Mouse (Mus musculus): ENCODE data around the gene 1700020N01Rik.

DNA sequence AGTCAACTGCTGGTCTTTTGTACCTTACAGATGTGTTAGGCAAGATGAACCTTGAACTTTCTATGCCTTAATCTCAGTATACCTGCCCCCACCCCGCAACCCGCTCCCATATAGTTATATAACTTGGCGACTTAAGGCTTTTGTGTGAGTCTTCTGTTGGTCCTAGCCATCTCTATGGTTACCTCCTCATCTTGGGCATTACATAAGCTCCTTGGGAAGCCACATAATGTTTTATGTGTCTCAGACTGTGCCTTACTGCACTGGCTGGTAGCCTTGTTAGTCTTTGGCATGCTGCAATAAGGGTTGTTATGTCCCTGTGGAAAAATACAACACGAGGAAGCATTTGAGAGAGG is 39.3 kb upstream of the 1700020N01Rik start:
- TF ChIP-seq CTCF (IDR thresholded peaks at IDR 0.05; ENCODE audit: low read depth, low read length) (no peak), GATA2 (IDR thresholded peaks at IDR 0.05; ENCODE audit: borderline replicate concordance, low read depth, low read length) (no peak), TAL1 (conservative IDR thresholded peaks at IDR 0.05; ENCODE audit: low read depth, low read length) (no peak)

Measured in G1E (cell line).